Mouse (Mus musculus) gastrocnemius, postnatal 4 days (tissue): ENCODE measurements around the gene Fgfr2. TPM values are rescaled to one million over a fixed set of nuclear protein-coding genes. Genes with fewer than 3 reads are reported as not detected.

Experiments used
- DNase-seq, 2 experiments: peaks; one replicate each; pipeline ENCODE4 v3.0.0; 2021 to 2022; ENCODE audit warnings: low spot score in 2 of 2, mixed read lengths in 2 of 2
- total RNA-seq, 2 experiments: library from RNA; stranded (reverse); gene quantifications; 2 replicates each; pipeline ENCODE4 v1.2.3; 2021

Gene Fgfr2
- total RNA-seq, 2 experiments from 2014 or later: 6.5 to 8.0 TPM

GRCm38 (mm10) chr7:133011191-133011590 lies 112.0 kb downstream of the Fgfr2 start:
- peak in 1 of 2 experiments; percentile 34 for DNase-seq

- no peak for DNase-seq
These were observed 112.7 kb downstream of the Fgfr2 start for GRCm38 (mm10) chr7:133010477-133010876.

GRCm38 (mm10) chr7:133009676-133010075 lies 113.5 kb downstream of the Fgfr2 start:
- DNase-seq: no peak

- no peak for DNase-seq
These were observed 114.5 kb downstream of the Fgfr2 start for GRCm38 (mm10) chr7:133008663-133009062.

- DNase-seq: no peak
These were observed 115.8 kb downstream of the Fgfr2 start for GRCm38 (mm10) chr7:133007343-133007742.

- no peak for DNase-seq
These were observed 117.4 kb downstream of the Fgfr2 start for GRCm38 (mm10) chr7:133005772-133006171.

- peak; percentile 62 to 84 for DNase-seq
These were observed 119.7 kb downstream of the Fgfr2 start for GRCm38 (mm10) chr7:133003421-133003820.

- DNase-seq: no peak
These were observed 120.9 kb downstream of the Fgfr2 start for GRCm38 (mm10) chr7:133002271-133002670.

GRCm38 (mm10) chr7:133001388-133001787 lies 121.8 kb downstream of the Fgfr2 start:
- peak in 1 of 2 experiments; percentile 5 for DNase-seq

- no peak for DNase-seq
These were observed 124.1 kb downstream of the Fgfr2 start for GRCm38 (mm10) chr7:132999061-132999460.

GRCm38 (mm10) chr7:132998639-132999038 lies 124.5 kb downstream of the Fgfr2 start:
- DNase-seq: no peak

- no peak for DNase-seq
These were observed 126.8 kb downstream of the Fgfr2 start for GRCm38 (mm10) chr7:132996391-132996790.

GRCm38 (mm10) chr7:132994628-132995191 lies 128.4 kb downstream of the Fgfr2 start:
- DNase-seq: no peak

- no peak for DNase-seq
These were observed 129.0 kb downstream of the Fgfr2 start for GRCm38 (mm10) chr7:132994120-132994519.

GRCm38 (mm10) chr7:132992967-132993615 lies 130.1 kb downstream of the Fgfr2 start:
- peak in 1 of 2 experiments; percentile 16 for DNase-seq

GRCm38 (mm10) chr7:132991240-132991900 lies 131.8 kb downstream of the Fgfr2 start:
- peak in 1 of 2 experiments; percentile 6 for DNase-seq

GRCm38 (mm10) chr7:132989839-132990238 lies 133.3 kb downstream of the Fgfr2 start:
- no peak for DNase-seq

GRCm38 (mm10) chr7:132982639-132983038 lies 140.5 kb downstream of the Fgfr2 start:
- DNase-seq: no peak

GRCm38 (mm10) chr7:132977981-132978380 lies 145.2 kb downstream of the Fgfr2 start:
- no peak for DNase-seq

- no peak for DNase-seq
These were observed 147.1 kb downstream of the Fgfr2 start for GRCm38 (mm10) chr7:132976079-132976478.

- no peak for DNase-seq
These were observed 151.1 kb downstream of the Fgfr2 start for GRCm38 (mm10) chr7:132972079-132972478.

- no peak for DNase-seq
These were observed 157.4 kb downstream of the Fgfr2 start for GRCm38 (mm10) chr7:132965707-132966106.
